Mouse (Mus musculus) neural tube, postnatal 0 days (tissue): ENCODE measurements around the gene Catsper1. TPM values are rescaled to one million over a fixed set of nuclear protein-coding genes. Genes with fewer than 3 reads are reported as not detected.

Source experiments
- polyA plus RNA-seq: library from polyadenylated mRNA; unstranded; fragments of >200 nt; fragmentation: Nextera tagmentation; extraction: Ambion mirVana; gene quantifications from 2 replicates; pipeline ENCODE4 v1.2.1, GENCODE M21; 2015

Catsper1 gene
- polyA plus RNA-seq = not detected in 2 replicates

GRCm38 (mm10) chr19:5335441-5335840 lies at the start of gene Catsper1:
Gene Catsper1 (plus strand): TSS chr19:5335741.

GRCm38 (mm10) chr19:5294972-5295735 lies 40.4 kb upstream of the Catsper1 start, which contains the start of gene Sf3b2:
Gene Sf3b2 (minus strand): TSS chr19:5295455.

GRCm38 (mm10) chr19:5297903-5298800 lies 37.4 kb upstream of the Catsper1 start, which contains the start of gene Gal3st3:
Gene Gal3st3 (plus strand): TSS chr19:5298331.

GRCm38 (mm10) chr19:5349502-5349873 lies 13.9 kb downstream of the Catsper1 start, which contains the start of gene Cst6:
Gene Cst6 (minus strand): TSS chr19:5349574.

GRCm38 (mm10) chr19:5366175-5367052 lies 30.9 kb downstream of the Catsper1 start, which contains the start of gene Eif1ad:
Gene Eif1ad (plus strand): TSS chr19:5366741.

GRCm38 (mm10) chr19:5367053-5367359 lies 31.5 kb downstream of the Catsper1 start, which contains the start of gene Banf1:
Gene Banf1 (minus strand): TSS chr19:5367168.

GRCm38 (mm10) chr19:5388588-5389242 lies 53.2 kb downstream of the Catsper1 start, which contains the start of gene Sart1:
Gene Sart1 (minus strand): TSS chr19:5388703.

Other genes starting within 250 kb of the Catsper1 start
- 72.6 and 73.4 TPM in 2 replicates for gene Yif1a, start 247.2 kb upstream of the Catsper1 start, polyA plus RNA-seq
- gene Cnih2, start 237.2 kb upstream of the Catsper1 start, polyA plus RNA-seq = 448 and 454 TPM in 2 replicates
- gene Rab1b, start 228.7 kb upstream of the Catsper1 start, polyA plus RNA-seq = 203 and 219 TPM in 2 replicates
- gene Klc2, start 217.2 kb upstream of the Catsper1 start, polyA plus RNA-seq = 72.6 and 86.2 TPM in 2 replicates
- gene Pacs1, start 62.6 kb upstream of the Catsper1 start, polyA plus RNA-seq = 39.0 and 46.4 TPM in 2 replicates
- 285 and 310 TPM in 2 replicates for gene Sf3b2, start 40.3 kb upstream of the Catsper1 start, polyA plus RNA-seq
- 27.2 and 33.5 TPM in 2 replicates for gene Gal3st3, start 37.4 kb upstream of the Catsper1 start, polyA plus RNA-seq
- gene Cst6, start 13.8 kb downstream of the Catsper1 start, polyA plus RNA-seq = 13.4 and 14.4 TPM in 2 replicates
- 38.0 and 39.8 TPM in 2 replicates for gene Eif1ad, start 31.0 kb downstream of the Catsper1 start, polyA plus RNA-seq
- gene Banf1, start 31.4 kb downstream of the Catsper1 start, polyA plus RNA-seq = 289 and 303 TPM in 2 replicates
- 51.9 and 57.3 TPM in 2 replicates for gene Sart1, start 53.0 kb downstream of the Catsper1 start, polyA plus RNA-seq
- gene Tsga10ip, start 66.8 kb downstream of the Catsper1 start, polyA plus RNA-seq = not detected in 2 replicates
- 343 and 347 TPM in 2 replicates for gene Drap1, start 89.2 kb downstream of the Catsper1 start, polyA plus RNA-seq
- 89.6 and 104 TPM in 2 replicates for gene AI837181, start 89.4 kb downstream of the Catsper1 start, polyA plus RNA-seq
- not detected in 2 replicates for gene Fosl1, start 111.8 kb downstream of the Catsper1 start, polyA plus RNA-seq
- 21.3 and 22.9 TPM in 2 replicates for gene Ccdc85b, start 122.2 kb downstream of the Catsper1 start, polyA plus RNA-seq
- 161 and 163 TPM in 2 replicates for gene Fibp, start 124.9 kb downstream of the Catsper1 start, polyA plus RNA-seq
- 1.4 and 2.2 TPM in 2 replicates for gene Ctsw, start 132.8 kb downstream of the Catsper1 start, polyA plus RNA-seq
- 44.4 and 50.1 TPM in 2 replicates for gene Efemp2, start 138.2 kb downstream of the Catsper1 start, polyA plus RNA-seq
- 33.8 and 43.8 TPM in 2 replicates for gene Mus81, start 152.7 kb downstream of the Catsper1 start, polyA plus RNA-seq
- 2,893 and 3,202 TPM in 2 replicates for gene Cfl1, start 154.7 kb downstream of the Catsper1 start, polyA plus RNA-seq
- gene 1700020D05Rik, start 168.0 kb downstream of the Catsper1 start, polyA plus RNA-seq = not detected in 2 replicates
- 74.9 and 90.0 TPM in 2 replicates for gene Snx32, start 174.8 kb downstream of the Catsper1 start, polyA plus RNA-seq
- 0.25 TPM in 1 of 2 replicates, not detected in the other for gene Ovol1, start 224.9 kb downstream of the Catsper1 start, polyA plus RNA-seq
- gene Ap5b1, start 232.3 kb downstream of the Catsper1 start, polyA plus RNA-seq = 3.7 and 3.8 TPM in 2 replicates